Mouse (Mus musculus): ENCODE measurements around the gene Nt5dc3. TPM values are rescaled to one million over a fixed set of nuclear protein-coding genes. Genes with fewer than 3 reads are reported as not detected.

Gene Nt5dc3
- polyA plus RNA-seq (2012; rRNA removed): 49.3 and 54.6 TPM in 2 replicates

- H3K27ac ChIP-seq (ENCODE audit: insufficient read depth, low read length): peak within 1 kb of the TSS; percentile 81
- peaks cover 3% of the 10 kb centered on the region; the same call in 1 of the 2 replicates for H3K4me1 ChIP-seq (ENCODE audit: control insufficient read depth, insufficient read depth, low read length)
- H3K4me3 ChIP-seq (ENCODE audit: insufficient read depth, low read length): peak within 1 kb of the TSS; percentile 64
- TF ChIP-seq POLR2A (IDR thresholded peaks at IDR 0.05; ENCODE audit: extremely low read depth, insufficient read depth, low read length) (peak; percentile 88), CTCF (IDR thresholded peaks at IDR 0.05; ENCODE audit: extremely low read depth, insufficient read depth, low read length) (no peak)
Observed at GRCm38 (mm10) chr10:86778398-86779116, at the start of gene Nt5dc3. Gene Nt5dc3, plus strand, starts transcription at chr10:86779005.

DNA sequence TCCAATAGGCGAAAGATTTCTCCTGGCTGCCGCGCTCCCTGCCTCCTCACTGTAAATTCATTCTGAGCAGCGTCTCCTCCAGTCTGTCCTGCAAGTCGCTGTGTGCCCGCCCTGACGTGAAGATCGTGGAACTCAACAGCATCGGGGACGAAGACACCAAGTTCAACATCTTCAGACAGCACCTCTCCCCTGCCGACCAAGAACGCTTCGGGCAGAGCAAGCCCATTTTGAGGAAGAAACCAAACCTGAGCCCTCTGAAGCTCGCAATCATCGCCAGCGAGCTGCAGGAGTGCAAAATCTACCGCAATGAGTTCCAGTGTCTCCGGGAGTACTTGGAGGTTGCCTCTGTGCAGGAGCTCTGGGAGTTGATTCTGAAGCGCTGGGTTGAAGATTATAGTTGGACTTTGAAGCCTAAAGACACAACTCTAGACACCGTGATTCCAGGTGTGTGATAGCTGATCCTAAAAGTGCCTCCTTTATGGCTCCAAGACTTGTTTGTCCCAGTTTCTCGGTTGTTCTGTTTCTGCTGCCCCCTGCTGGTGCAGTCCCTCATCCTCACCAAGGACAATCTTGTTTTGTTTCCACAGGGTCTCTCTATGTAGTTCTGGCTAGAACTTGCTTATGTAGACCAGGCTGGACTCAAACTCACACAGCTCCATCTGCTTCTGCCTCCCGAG, 47.8 kb upstream of the Nt5dc3 start:
- TF ChIP-seq CTCF (IDR thresholded peaks at IDR 0.05; ENCODE audit: extremely low read depth, insufficient read depth, low read length) (peak; percentile 72), POLR2A (IDR thresholded peaks at IDR 0.05; ENCODE audit: extremely low read depth, insufficient read depth, low read length) (0 out of 2 replicates have a peak, but pooled peaks have one; percentile 6)
- peak overlapping the region; percentile 57 for H3K4me3 ChIP-seq (ENCODE audit: insufficient read depth, low read length)
- no peak overlapping the region for H3K27ac ChIP-seq (ENCODE audit: insufficient read depth, low read length)
- no peaks in the 10 kb centered on the region for H3K4me1 ChIP-seq (ENCODE audit: control insufficient read depth, insufficient read depth, low read length)

- H3K4me1 ChIP-seq (ENCODE audit: control insufficient read depth, insufficient read depth, low read length): no peaks in the 10 kb centered on the region
- TF ChIP-seq CTCF (IDR thresholded peaks at IDR 0.05; ENCODE audit: extremely low read depth, insufficient read depth, low read length) (no peak), POLR2A (IDR thresholded peaks at IDR 0.05; ENCODE audit: extremely low read depth, insufficient read depth, low read length) (no peak)
- no peak overlapping the region for H3K27ac ChIP-seq (ENCODE audit: insufficient read depth, low read length)
- no peak overlapping the region for H3K4me3 ChIP-seq (ENCODE audit: insufficient read depth, low read length)
Observed at GRCm38 (mm10) chr10:86731500-86731863, 47.3 kb upstream of the Nt5dc3 start.

DNA sequence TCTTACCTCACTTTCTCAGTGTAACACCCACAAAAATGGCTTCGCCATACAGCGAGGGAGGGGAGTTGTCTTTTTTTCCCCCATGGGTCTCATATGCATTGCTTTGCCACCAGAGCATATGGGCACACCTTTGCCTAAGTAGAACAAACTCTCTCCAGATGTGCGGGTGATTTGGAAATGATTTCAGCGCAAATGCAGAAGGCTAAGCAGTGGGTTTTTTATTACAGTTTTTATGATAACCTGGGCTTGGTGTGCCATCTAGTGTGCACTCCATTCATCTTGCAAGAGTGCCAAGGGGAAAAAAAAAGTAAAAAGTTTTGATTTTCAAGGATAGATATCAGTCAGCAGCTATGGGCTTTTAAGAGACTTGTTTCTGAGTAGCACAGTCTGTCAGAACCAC, 43.8 kb upstream of the Nt5dc3 start:
- H3K27ac ChIP-seq (ENCODE audit: insufficient read depth, low read length): no peak overlapping the region
- TF ChIP-seq CTCF (IDR thresholded peaks at IDR 0.05; ENCODE audit: extremely low read depth, insufficient read depth, low read length) (no peak), POLR2A (IDR thresholded peaks at IDR 0.05; ENCODE audit: extremely low read depth, insufficient read depth, low read length) (no peak)
- H3K4me1 ChIP-seq (ENCODE audit: control insufficient read depth, insufficient read depth, low read length): no peaks in the 10 kb centered on the region
- no peak overlapping the region for H3K4me3 ChIP-seq (ENCODE audit: insufficient read depth, low read length)

- TF ChIP-seq CTCF (IDR thresholded peaks at IDR 0.05; ENCODE audit: extremely low read depth, insufficient read depth, low read length) (no peak), POLR2A (IDR thresholded peaks at IDR 0.05; ENCODE audit: extremely low read depth, insufficient read depth, low read length) (no peak)
- no peak overlapping the region for H3K27ac ChIP-seq (ENCODE audit: insufficient read depth, low read length)
- H3K4me3 ChIP-seq (ENCODE audit: insufficient read depth, low read length): no peak overlapping the region
- no peaks in the 10 kb centered on the region for H3K4me1 ChIP-seq (ENCODE audit: control insufficient read depth, insufficient read depth, low read length)
Observed at GRCm38 (mm10) chr10:86742918-86743317, 35.9 kb upstream of the Nt5dc3 start.

GRCm38 (mm10) chr10:86744306-86744705, 34.5 kb upstream of the Nt5dc3 start:
- no peaks in the 10 kb centered on the region for H3K4me1 ChIP-seq (ENCODE audit: control insufficient read depth, insufficient read depth, low read length)
- no peak overlapping the region for H3K27ac ChIP-seq (ENCODE audit: insufficient read depth, low read length)
- H3K4me3 ChIP-seq (ENCODE audit: insufficient read depth, low read length): no peak overlapping the region
- TF ChIP-seq POLR2A (IDR thresholded peaks at IDR 0.05; ENCODE audit: extremely low read depth, insufficient read depth, low read length) (no peak), CTCF (IDR thresholded peaks at IDR 0.05; ENCODE audit: extremely low read depth, insufficient read depth, low read length) (no peak)

DNA sequence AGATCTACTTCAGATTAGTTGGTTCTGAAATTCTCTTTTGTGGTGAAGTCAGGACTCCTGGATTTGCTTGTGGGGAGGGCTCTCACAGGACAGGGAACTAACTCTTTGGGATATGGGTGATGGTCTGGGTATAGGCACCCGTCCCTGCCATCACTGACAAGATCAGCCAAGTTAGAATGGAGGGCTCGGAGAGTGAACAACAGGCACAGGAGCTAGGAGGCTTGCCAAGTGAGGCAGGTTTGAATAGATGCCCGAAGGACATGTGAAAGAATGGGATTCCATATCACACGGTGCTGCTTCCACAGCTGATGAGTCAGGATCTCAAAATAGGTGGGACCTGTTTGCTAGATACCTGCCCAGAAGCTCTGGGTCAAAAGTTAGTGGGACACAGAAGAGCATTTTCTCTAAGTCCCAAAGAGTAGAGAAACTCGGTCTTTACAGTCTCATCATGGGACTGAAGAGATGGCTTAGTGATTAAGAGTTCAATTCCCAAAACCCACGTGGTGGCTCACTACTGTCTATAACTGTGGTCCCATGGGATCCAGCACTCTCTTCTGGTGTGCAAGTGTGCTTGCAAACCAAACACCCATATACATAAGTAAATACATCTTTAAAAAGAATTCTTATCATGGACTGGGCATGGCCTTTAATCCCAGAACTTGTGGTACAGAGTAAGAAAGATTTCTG, 22.8 kb upstream of the Nt5dc3 start:
- H3K4me1 ChIP-seq (ENCODE audit: control insufficient read depth, insufficient read depth, low read length): no peaks in the 10 kb centered on the region
- H3K27ac ChIP-seq (ENCODE audit: insufficient read depth, low read length): no peak overlapping the region
- no peak overlapping the region for H3K4me3 ChIP-seq (ENCODE audit: insufficient read depth, low read length)
- TF ChIP-seq CTCF (IDR thresholded peaks at IDR 0.05; ENCODE audit: extremely low read depth, insufficient read depth, low read length) (no peak), POLR2A (IDR thresholded peaks at IDR 0.05; ENCODE audit: extremely low read depth, insufficient read depth, low read length) (no peak)

DNA sequence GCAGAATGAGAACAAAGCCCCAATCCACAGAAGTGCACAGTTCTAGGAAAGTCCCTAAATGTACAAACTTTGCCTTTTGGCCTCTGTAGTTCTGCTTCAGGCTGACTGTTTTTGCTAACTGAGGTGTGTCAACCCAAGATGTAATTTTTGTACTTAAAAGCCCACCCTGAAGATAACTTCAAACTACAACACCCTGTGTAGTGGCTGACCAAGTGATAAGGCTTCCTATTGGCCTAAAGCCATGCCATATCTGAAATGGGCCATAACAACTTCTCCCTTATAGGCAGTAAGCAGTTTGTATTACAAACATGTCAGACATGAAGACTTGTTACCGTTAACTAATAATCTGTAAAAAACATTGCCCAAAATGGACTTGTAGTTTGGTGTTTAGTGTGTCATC, 21.1 kb upstream of the Nt5dc3 start:
- no peak overlapping the region for H3K4me3 ChIP-seq (ENCODE audit: insufficient read depth, low read length)
- no peaks in the 10 kb centered on the region for H3K4me1 ChIP-seq (ENCODE audit: control insufficient read depth, insufficient read depth, low read length)
- H3K27ac ChIP-seq (ENCODE audit: insufficient read depth, low read length): no peak overlapping the region
- TF ChIP-seq CTCF (IDR thresholded peaks at IDR 0.05; ENCODE audit: extremely low read depth, insufficient read depth, low read length): no peak
- TF ChIP-seq POLR2A (IDR thresholded peaks at IDR 0.05; ENCODE audit: extremely low read depth, insufficient read depth, low read length): no peak

GRCm38 (mm10) chr10:86758211-86758610, 20.6 kb upstream of the Nt5dc3 start:
- no peak overlapping the region for H3K4me3 ChIP-seq (ENCODE audit: insufficient read depth, low read length)
- no peaks in the 10 kb centered on the region for H3K4me1 ChIP-seq (ENCODE audit: control insufficient read depth, insufficient read depth, low read length)
- TF ChIP-seq POLR2A (IDR thresholded peaks at IDR 0.05; ENCODE audit: extremely low read depth, insufficient read depth, low read length): no peak
- no peak for TF ChIP-seq CTCF (IDR thresholded peaks at IDR 0.05; ENCODE audit: extremely low read depth, insufficient read depth, low read length)
- no peak overlapping the region for H3K27ac ChIP-seq (ENCODE audit: insufficient read depth, low read length)
